Mouse (Mus musculus) neural tube, embryonic 11.5 days (tissue): ENCODE measurements at regions not wholly inside any gene's neighbourhood (a gene's known extent, or its start where the extent isn't known, plus 50 kb on each side); places are given as distances from the start of the nearest gene placed in this dataset.
A peak's percentile ranks its signal among the peaks of the same experiment; 100 is the strongest.

Source experiments
- ATAC-seq: fragments of 200-750 bp; cut with Nextera tagmentation; 2 replicates; pipeline ENCODE4 v1.8.0; 2017; ENCODE audit warnings: moderate number of reproducible peaks, mild to moderate bottlenecking, moderate TSS enrichment, moderate library complexity; ENCODE audit not compliant: insufficient read depth, low FRiP score, low TSS enrichment
- DNase-seq: peaks from one replicate; pipeline ENCODE4 v3.0.0-alpha.2; 2015; ENCODE audit warnings: low spot score
- H3K27ac ChIP-seq: fragments of 300-500 bp; sonication (generic); 2 replicates; pipeline ENCODE4 v1.5.1; 2014; ENCODE audit warnings: low read depth, mild to moderate bottlenecking, low read length
- H3K27me3 ChIP-seq: fragments of 300-500 bp; sonication (generic); 2 replicates; pipeline ENCODE4 v1.6.1; 2014; ENCODE audit warnings: mild to moderate bottlenecking, low read length, mixed read lengths; ENCODE audit not compliant: control insufficient read depth, insufficient read depth
- H3K36me3 ChIP-seq: fragments of 300-500 bp; sonication (generic); 2 replicates; pipeline ENCODE4 v1.6.1; 2014; ENCODE audit warnings: mild to moderate bottlenecking, low read length, moderate library complexity, mixed read lengths; ENCODE audit not compliant: control insufficient read depth, insufficient read depth
- H3K4me1 ChIP-seq: fragments of 300-500 bp; sonication (generic); 2 replicates; pipeline ENCODE4 v1.6.1; 2014; ENCODE audit warnings: low read length, mixed read lengths; ENCODE audit not compliant: control insufficient read depth, insufficient read depth
- H3K4me2 ChIP-seq: fragments of 300-500 bp; sonication (generic); 2 replicates; pipeline ENCODE4 v1.6.1; 2014; ENCODE audit warnings: low read depth, mild to moderate bottlenecking, moderate library complexity
- H3K4me3 ChIP-seq: fragments of 300-500 bp; sonication (generic); 2 replicates; pipeline ENCODE4 v1.5.1; 2014; ENCODE audit warnings: low read depth, low read length
- H3K9ac ChIP-seq: fragments of 300-500 bp; sonication (generic); 2 replicates; pipeline ENCODE4 v1.6.1; 2014; ENCODE audit warnings: mild to moderate bottlenecking, low read length
- H3K9me3 ChIP-seq: fragments of 300-500 bp; sonication (generic); 2 replicates; pipeline ENCODE4 v1.6.1; 2016; ENCODE audit warnings: low read length; ENCODE audit not compliant: control insufficient read depth
- WGBS: fragments of 180-500 bp; shearing (Covaris S2); extraction: QIAGEN DNeasy Blood & Tissue Kit; methylation state at CpG from one replicate; pipeline ENCODE4 v1.1.7; 2014; 5-methylcytosine and 5-hydroxymethylcytosine counted together

DNA sequence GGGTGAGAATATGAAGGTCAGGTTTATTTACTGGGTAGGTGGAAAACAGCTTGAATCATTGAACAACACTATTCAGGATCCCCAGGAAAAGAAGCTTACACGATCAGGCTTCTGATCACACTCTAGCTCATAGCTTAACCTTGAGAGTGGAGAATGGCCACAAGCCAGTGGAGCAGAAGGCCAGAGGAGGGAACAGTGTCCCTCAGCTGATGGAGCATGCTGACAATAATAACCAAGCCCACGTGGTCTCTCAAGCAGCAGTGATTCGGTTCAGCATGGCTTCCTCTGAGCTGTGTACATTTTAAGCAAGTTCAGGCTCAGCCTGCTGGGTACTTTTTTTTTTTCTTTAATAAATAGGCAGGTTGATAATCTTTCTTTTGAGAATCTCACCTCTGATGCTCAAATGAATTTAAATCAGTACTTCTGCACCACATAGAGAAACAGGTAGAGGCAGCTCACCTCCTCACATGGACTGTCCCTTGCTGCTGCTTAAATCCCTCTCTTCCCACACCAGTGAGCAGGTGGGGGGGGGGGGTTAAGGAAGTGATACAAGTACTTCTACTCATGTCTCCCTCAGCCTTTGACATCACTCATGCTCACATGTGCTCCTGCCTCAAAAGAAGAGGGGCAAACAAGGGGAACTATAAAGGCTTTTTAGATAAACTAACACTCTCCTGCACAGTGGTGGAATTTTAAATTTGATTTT, 298.2 kb downstream of the Ube2cbp start:
- Histone ChIP-seq H3K4me3 (no peak overlapping the region), H3K9me3 (no peaks in the 10 kb centered on the region), H3K4me1 (no peaks in the 10 kb centered on the region), H3K36me3 (no peaks in the 10 kb centered on the region), H3K27ac (no peak overlapping the region), H3K27me3 (no peaks in the 10 kb centered on the region), H3K4me2 (no peak overlapping the region), H3K9ac (no peak overlapping the region)
- ATAC-seq (no peak), DNase-seq (no peak)
- WGBS: 77% methylated on average over 3 of the region's 3 CpGs

DNA sequence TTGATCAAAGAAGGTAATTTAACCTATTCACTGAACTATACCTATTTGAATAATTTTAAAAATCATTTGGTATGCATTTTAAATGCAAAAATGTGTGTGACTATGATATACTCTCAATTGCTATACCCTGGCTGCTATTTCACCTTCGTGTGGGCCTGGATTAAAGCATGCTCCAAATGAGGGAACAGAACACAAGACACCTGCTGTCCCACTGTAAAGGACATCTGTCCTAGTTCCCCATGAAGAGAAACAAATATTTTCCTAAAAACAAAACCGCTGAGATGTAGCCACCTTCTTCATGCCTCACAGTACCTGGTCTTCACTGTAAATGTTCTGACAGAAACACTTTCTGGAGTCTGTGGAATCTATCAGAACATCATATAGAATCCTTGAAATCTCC, 294.0 kb downstream of the Ube2cbp start:
- Histone ChIP-seq H3K4me3 (no peak overlapping the region), H3K4me2 (no peak overlapping the region), H3K9me3 (no peaks in the 10 kb centered on the region), H3K27me3 (no peaks in the 10 kb centered on the region), H3K9ac (no peak overlapping the region), H3K4me1 (no peaks in the 10 kb centered on the region), H3K27ac (no peak overlapping the region), H3K36me3 (no peaks in the 10 kb centered on the region)
- ATAC-seq: no peak
- WGBS: 87% methylated on average over 2 of the region's 2 CpGs
- no peak for DNase-seq

DNA sequence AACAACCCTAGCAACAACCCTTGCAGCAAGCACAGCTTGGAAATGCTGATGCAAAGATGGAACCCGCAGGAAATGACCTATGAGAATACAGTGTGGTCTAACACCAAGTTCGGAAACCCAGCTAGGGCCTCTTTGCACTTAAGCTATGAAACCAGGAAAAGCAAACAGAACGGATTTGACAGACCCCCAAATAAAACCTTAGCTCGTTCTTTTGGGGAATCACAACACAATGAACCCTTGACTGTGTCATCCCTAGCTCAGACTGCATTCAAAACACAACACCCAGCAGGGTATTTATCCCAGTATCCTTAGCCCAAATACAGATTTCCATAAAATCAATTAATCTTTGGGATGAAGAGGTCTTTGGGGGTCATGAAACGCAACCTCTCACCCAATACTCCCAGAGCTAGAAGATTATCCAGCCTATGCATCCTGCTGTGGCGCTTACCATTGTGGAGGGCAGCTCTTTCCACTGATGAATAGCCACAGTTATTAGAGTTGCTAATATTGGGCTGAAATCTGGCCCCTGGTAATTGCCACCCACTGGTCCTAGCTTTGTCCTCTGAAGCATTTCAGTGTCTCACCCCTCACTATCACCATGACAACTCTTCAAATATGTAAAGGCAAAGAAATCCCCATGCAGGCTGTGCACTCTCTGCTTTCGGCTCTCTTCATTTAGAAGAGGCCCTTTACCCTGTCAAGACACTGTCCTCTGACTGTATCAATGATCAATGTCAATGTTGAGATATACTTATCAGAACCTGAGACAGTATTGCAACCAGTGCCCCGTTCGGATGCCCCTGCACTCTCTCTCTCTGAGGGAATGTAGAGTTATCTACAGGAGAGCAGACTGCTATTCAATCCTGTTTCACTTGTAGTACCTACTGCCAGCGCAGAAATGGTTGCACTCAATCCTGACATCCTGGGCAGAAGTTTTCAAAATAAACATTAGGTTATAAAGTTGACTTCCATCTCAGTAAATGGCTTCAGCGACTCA, 277.7 kb downstream of the Ube2cbp start:
- peak; percentile 76 for ATAC-seq
- Histone ChIP-seq H3K4me1 (0 out of 2 replicates have a peak, but pooled peaks cover 6% of the 10 kb centered on the region), H3K4me2 (no peak overlapping the region), H3K9ac (no peak overlapping the region), H3K9me3 (no peaks in the 10 kb centered on the region), H3K27ac (no peak overlapping the region), H3K27me3 (no peaks in the 10 kb centered on the region), H3K4me3 (no peak overlapping the region), H3K36me3 (no peaks in the 10 kb centered on the region)
- 52% methylated on average over 11 of the region's 11 CpGs for WGBS
- peak; percentile 37 for DNase-seq

DNA sequence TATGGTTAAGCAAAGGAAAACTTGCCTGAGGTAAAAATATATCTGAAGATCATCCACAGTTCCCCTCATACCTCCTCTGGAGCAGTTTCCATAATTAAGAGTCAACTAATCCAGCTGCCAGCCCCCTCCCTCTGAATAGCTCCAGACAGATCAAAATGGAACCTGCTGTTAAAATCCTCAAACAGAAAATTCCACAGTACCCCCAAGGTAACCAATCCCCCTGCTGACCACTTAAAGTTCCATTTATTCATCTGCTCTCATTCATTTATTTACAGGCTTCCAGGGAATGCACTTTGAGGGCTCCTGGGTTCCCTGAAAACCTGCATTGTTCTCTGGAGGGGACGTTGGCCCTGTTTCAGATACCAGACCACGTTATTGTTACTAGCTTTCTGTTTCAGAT, 275.9 kb downstream of the Ube2cbp start:
- H3K9ac ChIP-seq: no peak overlapping the region
- no peaks in the 10 kb centered on the region for H3K36me3 ChIP-seq
- H3K4me1 ChIP-seq: 0 out of 2 replicates have a peak, but pooled peaks cover 6% of the 10 kb centered on the region
- H3K4me2 ChIP-seq: no peak overlapping the region
- no peak overlapping the region for H3K4me3 ChIP-seq
- no peak overlapping the region for H3K27ac ChIP-seq
- no peak for DNase-seq
- 30% methylated on average over 2 of the region's 2 CpGs for whole genome bisulfite sequencing
- ATAC-seq: no peak
- H3K9me3 ChIP-seq: no peaks in the 10 kb centered on the region
- no peaks in the 10 kb centered on the region for H3K27me3 ChIP-seq

DNA sequence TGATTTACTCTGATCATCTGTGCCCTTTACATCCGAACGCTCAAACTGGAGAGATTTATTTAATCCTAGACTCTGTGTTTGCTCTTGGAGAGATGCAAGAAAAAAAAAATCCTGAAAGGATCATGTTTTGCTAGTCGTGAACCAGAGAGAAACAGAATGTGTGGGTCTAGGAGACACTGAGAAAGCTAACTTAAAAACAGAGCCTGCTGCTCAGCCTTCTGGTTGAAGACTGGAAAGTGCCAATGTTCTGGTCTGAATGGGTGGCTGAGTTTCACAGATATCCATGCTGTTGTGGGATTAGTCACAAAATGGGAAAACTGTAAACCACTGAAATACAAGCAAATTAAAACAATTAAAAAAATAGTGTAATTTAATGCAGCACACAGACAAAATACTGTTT, 259.7 kb downstream of the Ube2cbp start:
- Histone ChIP-seq H3K9me3 (no peaks in the 10 kb centered on the region), H3K27me3 (no peaks in the 10 kb centered on the region), H3K4me2 (no peak overlapping the region), H3K36me3 (no peaks in the 10 kb centered on the region), H3K4me1 (no peaks in the 10 kb centered on the region), H3K27ac (no peak overlapping the region), H3K4me3 (no peak overlapping the region), H3K9ac (no peak overlapping the region)
- WGBS: 67% methylated on average over 3 of the region's 3 CpGs
- ATAC-seq: no peak
- no peak for DNase-seq

DNA sequence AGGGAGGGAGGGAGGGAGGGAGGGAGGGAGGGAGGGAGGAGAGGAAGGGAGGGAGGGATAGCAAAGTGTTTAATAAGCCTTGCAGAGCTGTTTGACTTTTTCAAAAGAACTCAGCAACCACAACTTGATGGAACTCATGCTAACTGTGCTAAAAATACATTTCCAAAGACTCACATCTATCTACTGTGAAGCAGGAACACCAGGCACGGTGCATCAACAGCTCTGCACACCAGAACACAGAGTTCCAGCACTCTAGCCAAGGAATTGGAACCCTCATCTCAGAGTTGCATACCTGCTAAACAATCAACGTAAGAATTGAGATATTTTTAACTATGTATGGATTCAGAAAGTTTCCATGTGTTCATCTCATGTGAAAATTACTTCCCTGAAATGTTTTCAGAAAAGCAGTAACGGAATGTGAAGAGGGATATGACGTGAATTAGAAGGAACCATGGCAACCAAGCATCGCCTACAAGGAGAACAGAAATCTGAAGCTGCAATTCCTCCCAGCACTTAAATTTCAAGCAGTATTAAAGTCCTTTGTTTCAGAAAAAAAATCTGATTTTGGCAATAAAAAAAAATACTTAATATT, 256.3 kb downstream of the Ube2cbp start:
- H3K4me3 ChIP-seq: no peak overlapping the region
- WGBS: 91% methylated on average over 5 of the region's 5 CpGs

DNA sequence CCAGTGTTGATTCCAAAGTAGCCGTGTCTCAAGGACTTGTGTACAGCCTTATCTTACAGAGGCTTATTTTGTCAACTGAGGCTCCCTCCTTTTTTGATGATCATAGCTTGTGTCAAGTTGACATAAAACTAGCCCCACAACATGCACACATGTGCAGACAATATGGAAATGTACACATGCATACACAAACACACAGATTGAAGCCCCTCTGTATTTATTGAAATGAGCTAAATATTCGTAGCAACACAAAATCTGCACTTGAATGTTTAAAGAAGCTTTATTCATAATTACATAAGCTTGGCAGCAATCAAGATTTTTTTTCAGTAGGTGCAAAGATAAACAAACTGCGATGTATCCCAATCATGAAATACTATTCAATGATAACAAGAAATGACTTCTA, 253.5 kb downstream of the Ube2cbp start:
- no peak overlapping the region for H3K4me2 ChIP-seq
- no peak overlapping the region for H3K4me3 ChIP-seq
- no peaks in the 10 kb centered on the region for H3K9me3 ChIP-seq
- no peaks in the 10 kb centered on the region for H3K36me3 ChIP-seq
- no peaks in the 10 kb centered on the region for H3K4me1 ChIP-seq
- ATAC-seq: no peak
- 95% methylated on average over 3 of the region's 3 CpGs for WGBS
- H3K27ac ChIP-seq: no peak overlapping the region
- no peak for DNase-seq
- H3K27me3 ChIP-seq: no peaks in the 10 kb centered on the region
- H3K9ac ChIP-seq: no peak overlapping the region

More for the DNA sequence above, 256.3 kb downstream of the Ube2cbp start:
- Histone ChIP-seq H3K9me3 (no peaks in the 10 kb centered on the region), H3K4me1 (no peaks in the 10 kb centered on the region), H3K27me3 (no peaks in the 10 kb centered on the region), H3K4me2 (no peak overlapping the region), H3K36me3 (no peaks in the 10 kb centered on the region), H3K27ac (no peak overlapping the region), H3K9ac (no peak overlapping the region)
- ATAC-seq (no peak), DNase-seq (no peak)

DNA sequence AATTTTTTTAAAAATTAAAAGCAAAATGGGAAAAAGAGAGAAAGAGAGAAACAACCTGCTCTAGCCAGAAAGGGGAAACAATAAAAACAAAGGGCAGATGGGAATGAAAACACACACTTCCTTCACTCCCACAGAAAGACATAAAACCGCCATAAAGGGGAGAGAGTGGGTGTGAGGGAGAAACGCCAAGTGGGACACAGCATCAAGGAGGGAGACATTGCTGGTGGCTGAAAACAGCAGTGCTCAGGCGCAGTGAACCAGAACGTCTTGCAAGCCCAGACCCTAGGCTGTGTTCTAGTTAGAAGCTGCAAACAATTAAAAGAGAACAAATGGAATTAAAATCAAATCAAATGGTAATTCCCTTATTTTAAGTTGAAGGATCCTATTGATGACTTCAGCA, 245.1 kb downstream of the Ube2cbp start:
- no peak for DNase-seq

More for the DNA sequence above, 245.1 kb downstream of the Ube2cbp start:
- H3K9ac ChIP-seq: no peak overlapping the region
- WGBS: 75% methylated on average over 4 of the region's 4 CpGs
- no peaks in the 10 kb centered on the region for H3K27me3 ChIP-seq
- ATAC-seq: no peak
- no peaks in the 10 kb centered on the region for H3K9me3 ChIP-seq
- H3K4me3 ChIP-seq: no peak overlapping the region
- no peaks in the 10 kb centered on the region for H3K4me1 ChIP-seq
- no peaks in the 10 kb centered on the region for H3K36me3 ChIP-seq
- H3K4me2 ChIP-seq: no peak overlapping the region
- H3K27ac ChIP-seq: no peak overlapping the region
